8 mouse cellular contexts compared by ENCODE assay signal in genomic region chr2:156732109-156732508, GRCm38 (mm10). TPM values are rescaled to one million over a fixed set of nuclear protein-coding genes. Genes with fewer than 3 reads are reported as not detected.
DNase-seq lines count a peak whose midpoint lies in the region; ATAC-seq and TF ChIP-seq lines count a peak whose summit lies in the region.

No protein-coding gene starts in this region.

- ATAC-seq in limb, embryonic 15.5 days (ENCODE audit: insufficient number of reproducible peaks, low FRiP score, low TSS enrichment, low read depth) = peak; percentile 12; the same call in 1 of the 2 replicates
- ATAC-seq in embryonic facial prominence, embryonic 14.5 days (ENCODE audit: low read depth) = peak; percentile 41
- ATAC-seq in heart, postnatal 0 days (ENCODE audit: insufficient read depth, low read depth) = peak; percentile 79
- no peak for ATAC-seq in forebrain, embryonic 11.5 days (replicated peaks; ENCODE audit: low FRiP score)

- H3K9ac ChIP-seq in limb, embryonic 15.5 days = no peak overlapping the region
- no peak overlapping the region for H3K9ac ChIP-seq in embryonic facial prominence, embryonic 14.5 days (ENCODE audit: low read depth, low read length)
- H3K9ac ChIP-seq in heart, postnatal 0 days (replicated peaks; ENCODE audit: low read depth, low read length) = no peak overlapping the region
- H3K9ac ChIP-seq in forebrain, embryonic 11.5 days (ENCODE audit: low read length) = no peak overlapping the region

- DNase-seq in limb, embryonic 10.5 days (ENCODE audit: low spot score) = no peak
- DNase-seq in embryonic facial prominence, embryonic 14.5 days (ENCODE audit: low spot score) = no peak
- DNase-seq in heart, postnatal 0 days (ENCODE audit: low spot score) = peak; percentile 80
- DNase-seq in layer of hippocampus, adult 9-10 months (ENCODE audit: low spot score) = peak; percentile 66
- DNase-seq in ovary, postnatal 14 days (ENCODE audit: low spot score) = peak; percentile 54
- no peak for DNase-seq in spleen, postnatal 4 days (ENCODE audit: low spot score in 2 of 2)
- no peak for DNase-seq in forebrain, embryonic 11.5 days (ENCODE audit: low spot score)

- H3K4me2 ChIP-seq in limb, embryonic 15.5 days = no peak overlapping the region
- H3K4me2 ChIP-seq in embryonic facial prominence, embryonic 14.5 days (ENCODE audit: low read depth, low read length) = no peak overlapping the region
- no peak overlapping the region for H3K4me2 ChIP-seq in heart, postnatal 0 days (ENCODE audit: low read depth, low read length)
- no peak overlapping the region for H3K4me2 ChIP-seq in forebrain, embryonic 11.5 days (ENCODE audit: low read depth, low read length, severe bottlenecking)

- peak overlapping the region; percentile 33; the same call in 1 of the 2 replicates for H3K27ac ChIP-seq in limb, embryonic 15.5 days
- no peak overlapping the region for H3K27ac ChIP-seq in limb, embryonic 10.5 days
- no peak overlapping the region; the same call in 1 of the 2 replicates for H3K27ac ChIP-seq in embryonic facial prominence, embryonic 14.5 days (replicated peaks; ENCODE audit: low read depth, low read length)
- peak overlapping the region; percentile 53 for H3K27ac ChIP-seq in heart, postnatal 0 days (ENCODE audit: low read depth)
- no peak overlapping the region for H3K27ac ChIP-seq in forebrain, embryonic 11.5 days (ENCODE audit: low read depth, low read length)

- no peaks in the 10 kb centered on the region for H3K27me3 ChIP-seq in limb, embryonic 15.5 days
- H3K27me3 ChIP-seq in limb, embryonic 10.5 days (ENCODE audit: low read depth, poor library complexity, severe bottlenecking) = no peaks in the 10 kb centered on the region
- H3K27me3 ChIP-seq in embryonic facial prominence, embryonic 14.5 days (replicated peaks; ENCODE audit: control insufficient read depth, insufficient read depth, low read length) = no peaks in the 10 kb centered on the region
- H3K27me3 ChIP-seq in heart, postnatal 0 days (ENCODE audit: control insufficient read depth, insufficient read depth, low read length) = no peaks in the 10 kb centered on the region
- H3K27me3 ChIP-seq in forebrain, embryonic 11.5 days (ENCODE audit: control insufficient read depth, insufficient read depth, low read length) = no peaks in the 10 kb centered on the region

- H3K36me3 ChIP-seq in limb, embryonic 15.5 days = 0 out of 2 replicates have a peak, but pooled peaks cover 2% of the 10 kb centered on the region
- H3K36me3 ChIP-seq in limb, embryonic 10.5 days = peaks cover 50% of the 10 kb centered on the region
- H3K36me3 ChIP-seq in embryonic facial prominence, embryonic 14.5 days (ENCODE audit: control insufficient read depth, insufficient read depth, low read length) = peaks cover 13% of the 10 kb centered on the region; the same call in 1 of the 2 replicates
- H3K36me3 ChIP-seq in heart, postnatal 0 days (replicated peaks; ENCODE audit: control insufficient read depth, insufficient read depth, low read length) = no peaks in the 10 kb centered on the region
- no peaks in the 10 kb centered on the region for H3K36me3 ChIP-seq in forebrain, embryonic 11.5 days (ENCODE audit: control insufficient read depth, insufficient read depth, low read length)

- no peaks in the 10 kb centered on the region for H3K9me3 ChIP-seq in limb, embryonic 15.5 days
- no peaks in the 10 kb centered on the region for H3K9me3 ChIP-seq in limb, embryonic 10.5 days (replicated peaks)
- no peaks in the 10 kb centered on the region for H3K9me3 ChIP-seq in embryonic facial prominence, embryonic 14.5 days (ENCODE audit: control insufficient read depth, low read length)
- H3K9me3 ChIP-seq in heart, postnatal 0 days (replicated peaks; ENCODE audit: control insufficient read depth, low read length) = no peaks in the 10 kb centered on the region
- H3K9me3 ChIP-seq in forebrain, embryonic 11.5 days (ENCODE audit: control insufficient read depth, low read length) = no peaks in the 10 kb centered on the region

- WGBS in limb, embryonic 15.5 days = 60% methylated on average over 6 of the region's 6 CpGs
- 79% methylated on average over 6 of the region's 6 CpGs for WGBS in limb, embryonic 10.5 days
- WGBS in embryonic facial prominence, embryonic 14.5 days = 60% methylated on average over 6 of the region's 6 CpGs
- 27% methylated on average over 6 of the region's 6 CpGs for WGBS in heart, postnatal 0 days
- 82% methylated on average over 6 of the region's 6 CpGs for WGBS in forebrain, embryonic 11.5 days

- TF ChIP-seq EP300 in heart, postnatal 0 days (IDR thresholded peaks at IDR 0.05; ENCODE audit: low read depth) = no peak

- H3K4me1 ChIP-seq in limb, embryonic 15.5 days = peaks cover 76% of the 10 kb centered on the region
- peaks cover 44% of the 10 kb centered on the region for H3K4me1 ChIP-seq in limb, embryonic 10.5 days
- H3K4me1 ChIP-seq in embryonic facial prominence, embryonic 14.5 days (ENCODE audit: control insufficient read depth, insufficient read depth, low read length) = peaks cover 27% of the 10 kb centered on the region
- peaks cover 69% of the 10 kb centered on the region for H3K4me1 ChIP-seq in heart, postnatal 0 days (ENCODE audit: control insufficient read depth, insufficient read depth)
- 0 out of 2 replicates have a peak, but pooled peaks cover 5% of the 10 kb centered on the region for H3K4me1 ChIP-seq in forebrain, embryonic 11.5 days (replicated peaks; ENCODE audit: control insufficient read depth, insufficient read depth, low read length)

- H3K4me3 ChIP-seq in limb, embryonic 15.5 days = no peak overlapping the region
- H3K4me3 ChIP-seq in limb, embryonic 10.5 days = no peak overlapping the region
- H3K4me3 ChIP-seq in embryonic facial prominence, embryonic 14.5 days (ENCODE audit: low read depth, low read length) = no peak overlapping the region
- H3K4me3 ChIP-seq in heart, postnatal 0 days (ENCODE audit: low read depth, low read length) = no peak overlapping the region
- no peak overlapping the region for H3K4me3 ChIP-seq in forebrain, embryonic 11.5 days (ENCODE audit: low read depth, low read length)

- no peak for TF ChIP-seq CTCF in heart, postnatal 0 days (IDR thresholded peaks at IDR 0.05; ENCODE audit: low read depth)

RNA-seq across cellular contexts. Expression of gene Myl9, which starts 43.1 kb away (rescaled TPM):
- polyA plus RNA-seq in limb, embryonic 15.5 days (2015; fragmentation: Nextera tagmentation; extraction: Ambion mirVana) = 219 and 273 TPM in 2 replicates
- 30.1 and 62.7 TPM in 2 replicates for polyA plus RNA-seq in limb, embryonic 10.5 days (2016; fragmentation: Nextera tagmentation; extraction: Ambion mirVana)
- polyA plus RNA-seq in embryonic facial prominence, embryonic 14.5 days (2014; fragmentation: Nextera tagmentation; extraction: Ambion mirVana) = 285 and 310 TPM in 2 replicates
- 1,299 and 1,431 TPM in 2 replicates for total RNA-seq in heart, postnatal 0 days (2014; rRNA removed; ENCODE audit: low replicate concordance)
- 1,847 and 1,885 TPM in 2 replicates for polyA plus RNA-seq in heart, postnatal 0 days (2015; fragmentation: Nextera tagmentation; extraction: Ambion mirVana)
- polyA plus RNA-seq in forebrain, embryonic 11.5 days (2014; fragmentation: Nextera tagmentation; extraction: Ambion mirVana) = 105 and 121 TPM in 2 replicates

Comparison
In these comparisons a context has a peak if more than half of its experiments do, and no peak if none do; other contexts are left out.
1. H3K27ac ChIP-seq: peak in limb, embryonic 15.5 days (single experiment) and heart, postnatal 0 days (single experiment); none in limb, embryonic 10.5 days (single experiment), embryonic facial prominence, embryonic 14.5 days (single experiment) and forebrain, embryonic 11.5 days (single experiment).
2. DNase-seq: peak in heart, postnatal 0 days (single experiment), layer of hippocampus, adult 9-10 months (single experiment) and ovary, postnatal 14 days (single experiment); none in limb, embryonic 10.5 days (single experiment), embryonic facial prominence, embryonic 14.5 days (single experiment), spleen, postnatal 4 days (0 of 2) and forebrain, embryonic 11.5 days (single experiment).